Mouse (Mus musculus): Measurements from ENCODE around the gene Cdv3.

- no peak for TF ChIP-seq USF1 (IDR thresholded peaks at IDR 0.05; ENCODE audit: low read depth, low read length)
- TF ChIP-seq CTCF (IDR thresholded peaks at IDR 0.05 in 2 of 3, conservative IDR thresholded peaks at IDR 0.05 in 1 of 3; ENCODE audit: control insufficient read depth in 1 of 3, insufficient read depth in 1 of 3, low read depth in 2 of 3, low read length in 3 of 3, poor library complexity in 1 of 3, severe bottlenecking in 1 of 3), result no peak
- TF ChIP-seq GATA1 (IDR thresholded peaks at IDR 0.05; ENCODE audit: low read depth, low read length), result no peak
- TF ChIP-seq HCFC1 (IDR thresholded peaks at IDR 0.05; ENCODE audit: low read depth, low read length), result no peak
- TF ChIP-seq ZKSCAN1 (IDR thresholded peaks at IDR 0.05; ENCODE audit: low read depth, low read length), result no peak
- no peak for TF ChIP-seq EP300 (IDR thresholded peaks at IDR 0.05; ENCODE audit: low read depth in 1 of 2, low read length in 2 of 2)
- TF ChIP-seq E2F4 (IDR thresholded peaks at IDR 0.05; ENCODE audit: borderline replicate concordance, low read depth, low read length), result no peak
- TF ChIP-seq ELF1 (IDR thresholded peaks at IDR 0.05; ENCODE audit: low read depth, low read length), result no peak
- no peak for TF ChIP-seq POLR2A (IDR thresholded peaks at IDR 0.05; ENCODE audit: control insufficient read depth in 1 of 2, insufficient read depth in 1 of 2, low read depth in 1 of 2, low read length in 2 of 2, poor library complexity in 1 of 2)
- TF ChIP-seq MAFK (IDR thresholded peaks at IDR 0.05; ENCODE audit: borderline replicate concordance, low read depth, low read length), result no peak
- TF ChIP-seq POLR2AphosphoS5 (IDR thresholded peaks at IDR 0.05; ENCODE audit: borderline replicate concordance, low read depth, low read length), result no peak
Measured at GRCm38 (mm10) chr9:103380566-103380965, 14.9 kb upstream of the Cdv3 start.

All from MEL (cell line).